Mouse (Mus musculus) intestine, embryonic 15.5 days (tissue): ENCODE data around the gene Arhgap33. TPM values are rescaled to one million over a fixed set of nuclear protein-coding genes. Genes with fewer than 3 reads are reported as not detected.
"Not testable (repeated sequence)": the region's sequence is repeated elsewhere in the genome, so short reads cannot be mapped to it uniquely, and the experiment has no call there.

Source experiments
- ATAC-seq: fragments of 200-750 bp; cut with Nextera tagmentation; 2 replicates; pipeline ENCODE4 v1.8.0; 2017; ENCODE audit warnings: moderate TSS enrichment, moderate library complexity
- H3K27ac ChIP-seq: fragments of 300-500 bp; sonication (generic); 2 replicates; pipeline ENCODE4 v1.5.1; 2015; ENCODE audit warnings: mild to moderate bottlenecking, inconsistent platforms
- H3K27me3 ChIP-seq: fragments of 300-500 bp; sonication (generic); replicated peaks from 2 replicates; pipeline ENCODE4 v1.6.1; 2015; ENCODE audit warnings: inconsistent platforms
- H3K36me3 ChIP-seq: fragments of 300-500 bp; sonication (generic); 2 replicates; pipeline ENCODE4 v1.6.1; 2015; ENCODE audit warnings: inconsistent platforms
- H3K4me1 ChIP-seq: fragments of 300-500 bp; sonication (generic); replicated peaks from 2 replicates; pipeline ENCODE4 v1.6.1; 2015; ENCODE audit warnings: inconsistent platforms
- H3K4me2 ChIP-seq: fragments of 300-500 bp; sonication (generic); replicated peaks from 2 replicates; pipeline ENCODE4 v1.6.1; 2015; ENCODE audit warnings: mild to moderate bottlenecking, inconsistent platforms
- H3K4me3 ChIP-seq: fragments of 300-500 bp; sonication (generic); replicated peaks from 2 replicates; pipeline ENCODE4 v1.5.1; 2015; ENCODE audit warnings: inconsistent platforms
- H3K9ac ChIP-seq: fragments of 300-500 bp; sonication (generic); 2 replicates; pipeline ENCODE4 v1.6.1; 2015; ENCODE audit warnings: inconsistent platforms
- H3K9me3 ChIP-seq: fragments of 300-500 bp; sonication (generic); 2 replicates; pipeline ENCODE4 v1.6.1; 2016; ENCODE audit warnings: inconsistent platforms
- WGBS: fragments of 180-500 bp; shearing (Covaris S2); methylation state at CpG from one replicate; pipeline ENCODE4 v1.1.7; 2015; 5-methylcytosine and 5-hydroxymethylcytosine counted together
- polyA plus RNA-seq: library from polyadenylated mRNA; unstranded; fragments of >200 nt; fragmentation: Nextera tagmentation; extraction: Ambion mirVana; gene quantifications from 2 replicates; pipeline ENCODE4 v1.2.1, GENCODE M21; 2015

Gene Arhgap33
- polyA plus RNA-seq, 1 experiment from 2014 or later: 7.8 TPM

DNA sequence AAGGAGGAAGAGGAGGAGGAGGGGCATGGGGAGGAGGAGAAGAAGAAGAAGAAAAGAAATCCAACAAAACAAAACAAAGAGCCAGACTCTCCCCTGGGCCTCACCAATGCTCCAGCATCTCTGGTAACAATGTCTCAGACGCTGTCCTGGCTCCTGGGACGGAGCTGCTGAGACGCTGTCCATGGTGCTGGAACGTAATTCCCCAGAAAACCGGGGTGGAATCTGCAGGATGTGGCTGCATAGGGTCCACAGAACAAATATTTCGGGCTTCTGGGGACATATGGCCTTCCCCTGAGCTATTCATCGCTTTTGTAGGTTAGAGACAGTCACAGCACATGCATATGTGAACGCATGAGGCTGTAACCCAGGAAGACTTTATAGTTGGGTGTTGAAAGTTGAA is 50.6 kb downstream of the Arhgap33 start:
- H3K4me2 ChIP-seq: no peak overlapping the region
- no peak overlapping the region for H3K27ac ChIP-seq
- no peaks in the 10 kb centered on the region for H3K4me1 ChIP-seq
- WGBS: 11% methylated on average over 8 of the region's 8 CpGs
- ATAC-seq: no peak
- H3K4me3 ChIP-seq: no peak overlapping the region
- H3K9ac ChIP-seq: no peak overlapping the region
- no peaks in the 10 kb centered on the region for H3K9me3 ChIP-seq
- H3K36me3 ChIP-seq: no peaks in the 10 kb centered on the region
- H3K27me3 ChIP-seq: 0 out of 2 replicates have a peak, but pooled peaks cover 5% of the 10 kb centered on the region

DNA sequence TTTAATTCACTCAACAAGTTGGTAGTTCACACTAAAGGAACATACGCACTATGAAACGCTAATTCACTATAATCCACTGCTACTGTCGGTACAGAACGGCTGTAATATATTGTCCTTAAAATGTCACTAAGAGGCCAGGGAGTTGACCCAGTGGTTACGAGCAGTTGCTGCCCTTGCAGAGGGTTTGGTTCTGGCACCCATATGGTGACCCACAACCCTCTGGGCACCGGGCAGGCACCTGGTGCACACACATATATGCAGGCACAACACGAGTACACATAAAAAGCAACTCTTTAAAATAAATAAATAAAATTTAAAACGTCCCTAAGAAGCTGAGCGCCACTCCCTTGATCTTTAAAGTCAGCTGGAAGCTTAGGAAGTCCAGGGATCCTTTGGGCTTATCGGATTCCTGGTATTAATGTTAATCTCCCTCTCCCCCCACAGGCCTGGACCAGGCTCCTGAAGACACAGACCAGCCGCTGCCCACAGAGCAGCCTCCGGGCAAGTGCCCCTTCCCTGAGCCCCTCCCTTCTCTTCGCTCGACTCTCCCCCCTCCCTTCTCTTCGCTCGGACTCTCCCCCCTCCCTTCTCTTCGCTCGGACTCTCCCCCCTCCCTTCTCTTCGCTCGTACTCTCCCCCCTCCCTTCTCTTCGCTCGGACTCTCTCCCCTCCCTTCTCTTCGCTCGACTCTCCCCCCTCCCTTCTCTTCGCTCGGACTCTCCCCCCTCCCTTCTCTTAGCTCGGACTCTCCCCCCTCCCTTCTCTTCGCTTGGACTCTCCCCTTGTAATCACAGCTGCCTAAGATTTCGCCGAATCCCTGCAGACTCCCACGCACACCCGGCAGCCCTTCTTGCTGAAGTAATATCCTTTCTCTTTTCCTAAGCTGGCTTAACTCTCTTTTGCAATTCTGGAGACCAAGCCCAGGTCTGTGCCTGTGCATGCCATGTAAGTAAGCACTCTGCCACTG is 57.2 kb downstream of the Arhgap33 start:
- Histone ChIP-seq H3K9ac (no peak overlapping the region), H3K9me3 (no peaks in the 10 kb centered on the region), H3K36me3 (no peaks in the 10 kb centered on the region), H3K4me1 (peaks cover 4% of the 10 kb centered on the region), H3K27ac (no peak overlapping the region), H3K4me3 (peak overlapping the region; percentile 17), H3K4me2 (peak overlapping the region; percentile 53), H3K27me3 (0 out of 2 replicates have a peak, but pooled peaks cover 5% of the 10 kb centered on the region)
- WGBS: 7% methylated on average over 26 of the region's 32 CpGs
- 0 out of 2 replicates have a peak, but pooled peaks have one; percentile 28 for ATAC-seq

DNA sequence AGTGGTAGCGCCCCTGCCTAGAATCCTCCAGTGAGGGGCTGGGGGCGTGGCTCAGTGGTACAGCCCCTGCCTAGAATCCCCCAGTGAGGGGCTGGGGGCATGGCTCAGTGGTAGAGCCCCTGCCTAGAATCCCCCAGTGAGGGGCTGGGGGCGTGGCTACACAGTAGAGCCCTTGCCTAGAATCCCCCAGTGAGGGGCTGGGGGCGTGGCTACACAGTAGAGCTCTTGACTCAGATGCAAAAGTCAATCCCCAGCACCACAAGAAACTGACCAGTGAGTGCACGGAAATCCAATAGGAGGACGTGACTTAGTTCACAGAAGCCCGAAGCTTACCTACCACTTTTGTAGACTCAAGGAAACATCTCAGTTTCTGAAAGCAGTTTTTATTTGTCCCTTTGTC is 58.7 kb downstream of the Arhgap33 start:
- H3K36me3 ChIP-seq, H3K27me3 ChIP-seq, H3K9ac ChIP-seq, H3K9me3 ChIP-seq, H3K27ac ChIP-seq, ATAC-seq, H3K4me3 ChIP-seq, H3K4me1 ChIP-seq, H3K4me2 ChIP-seq: not testable (repeated sequence)
- WGBS: 87% methylated on average over 6 of the region's 7 CpGs

DNA sequence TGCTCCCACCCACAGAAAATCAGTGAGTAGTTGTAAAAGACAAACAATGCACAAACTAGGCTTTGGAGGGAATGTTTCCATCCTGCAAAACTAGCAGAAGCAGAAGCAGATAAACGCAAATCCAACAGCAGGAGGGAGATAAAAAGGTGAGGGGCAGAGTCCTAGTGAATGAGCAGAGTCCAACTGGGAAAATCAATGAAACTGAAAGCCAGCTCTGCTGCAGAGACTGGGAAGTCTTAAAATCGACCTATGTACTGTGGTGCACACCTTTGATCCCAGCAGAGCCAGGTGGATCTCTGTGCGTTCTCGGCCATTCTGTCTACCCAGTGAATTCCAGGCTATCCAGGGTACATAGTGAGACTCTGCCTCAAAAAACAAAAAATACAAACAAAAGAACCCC is 59.9 kb downstream of the Arhgap33 start:
- WGBS: 51% methylated on average over 4 of the region's 4 CpGs
- ATAC-seq: peak; percentile 92
- H3K4me3 ChIP-seq: no peak overlapping the region

DNA sequence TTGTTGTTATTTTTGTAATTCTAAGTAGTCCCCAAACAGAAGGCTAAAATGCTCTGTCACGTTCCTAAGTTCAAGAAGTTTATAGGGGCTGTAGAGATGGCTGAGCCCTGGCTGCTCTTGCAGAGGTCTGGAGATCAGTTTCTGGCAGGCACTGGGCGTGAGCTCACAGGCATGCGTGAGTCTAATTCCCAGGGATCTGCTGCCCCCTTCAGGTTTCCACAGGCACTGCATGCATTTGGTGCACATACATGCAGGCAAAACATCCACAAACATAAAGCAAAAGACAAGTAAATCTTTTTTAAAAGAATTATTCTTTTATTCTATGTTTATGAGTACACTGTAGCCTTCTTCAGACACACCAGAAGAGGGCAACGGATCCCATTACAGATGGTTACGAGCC is 62.4 kb downstream of the Arhgap33 start:
- H3K36me3 ChIP-seq: no peaks in the 10 kb centered on the region
- no peak overlapping the region for H3K9ac ChIP-seq
- H3K27me3 ChIP-seq: peaks cover 6% of the 10 kb centered on the region
- no peaks in the 10 kb centered on the region for H3K4me1 ChIP-seq
- no peak overlapping the region for H3K4me3 ChIP-seq
- H3K9me3 ChIP-seq: no peaks in the 10 kb centered on the region
- 52% methylated on average over 5 of the region's 5 CpGs for WGBS
- H3K4me2 ChIP-seq: no peak overlapping the region
- no peak for ATAC-seq
- H3K27ac ChIP-seq: no peak overlapping the region

More for the DNA sequence above, 59.9 kb downstream of the Arhgap33 start:
- Histone ChIP-seq H3K4me2 (no peak overlapping the region), H3K4me1 (peaks cover 4% of the 10 kb centered on the region), H3K36me3 (no peaks in the 10 kb centered on the region), H3K9ac (no peak overlapping the region), H3K9me3 (no peaks in the 10 kb centered on the region), H3K27ac (0 out of 2 replicates have a peak overlapping the region, but pooled peaks have one; percentile 13), H3K27me3 (no peaks in the 10 kb centered on the region)

Other genes starting within 250 kb of the Arhgap33 start
- 22.6 and 23.4 TPM in 2 replicates for gene Clip3, start 243.3 kb downstream of the Arhgap33 start, polyA plus RNA-seq
- 63.9 and 68.5 TPM in 2 replicates for gene Alkbh6, start 226.3 kb downstream of the Arhgap33 start, polyA plus RNA-seq
- 47.7 and 65.3 TPM in 2 replicates for gene Syne4, start 220.3 kb downstream of the Arhgap33 start, polyA plus RNA-seq
- 1.8 TPM in 1 of 2 replicates, not detected in the other for gene E130208F15Rik, start 213.3 kb downstream of the Arhgap33 start, polyA plus RNA-seq
- 15.5 and 18.0 TPM in 2 replicates for gene Sdhaf1, start 211.2 kb downstream of the Arhgap33 start, polyA plus RNA-seq
- 2.9 and 3.9 TPM in 2 replicates for gene Lrfn3, start 172.3 kb downstream of the Arhgap33 start, polyA plus RNA-seq
- gene Tyrobp, start 121.3 kb downstream of the Arhgap33 start, polyA plus RNA-seq: 49.8 and 63.7 TPM in 2 replicates
- 2.2 and 2.5 TPM in 2 replicates for gene Hcst, start 115.2 kb downstream of the Arhgap33 start, polyA plus RNA-seq
- gene Nfkbid, start 113.3 kb downstream of the Arhgap33 start, polyA plus RNA-seq: 2.1 and 2.4 TPM in 2 replicates
- 39.0 and 40.8 TPM in 2 replicates for gene Aplp1, start 89.5 kb downstream of the Arhgap33 start, polyA plus RNA-seq
- gene Kirrel2, start 77.4 kb downstream of the Arhgap33 start, polyA plus RNA-seq: 2.0 and 3.0 TPM in 2 replicates
- gene Nphs1, start 76.7 kb downstream of the Arhgap33 start, polyA plus RNA-seq: 1.3 and 3.3 TPM in 2 replicates
- 5.0 and 5.2 TPM in 2 replicates for gene Prodh2, start 41.4 kb downstream of the Arhgap33 start, polyA plus RNA-seq
- 37.8 and 41.5 TPM in 2 replicates for gene Hspb6, start 17.1 kb upstream of the Arhgap33 start, polyA plus RNA-seq
- 8.7 and 10.0 TPM in 2 replicates for gene Proser3, start 17.2 kb upstream of the Arhgap33 start, polyA plus RNA-seq
- gene Lin37, start 24.8 kb upstream of the Arhgap33 start, polyA plus RNA-seq: 46.3 and 48.4 TPM in 2 replicates
- gene U2af1l4, start 28.2 kb upstream of the Arhgap33 start, polyA plus RNA-seq: 73.4 and 76.6 TPM in 2 replicates
- 9.0 and 10.3 TPM in 2 replicates for gene Gm49396, start 28.3 kb upstream of the Arhgap33 start, polyA plus RNA-seq
- gene Psenen, start 28.6 kb upstream of the Arhgap33 start, polyA plus RNA-seq: 148 and 151 TPM in 2 replicates
- gene Igflr1, start 30.4 kb upstream of the Arhgap33 start, polyA plus RNA-seq: 2.2 and 2.9 TPM in 2 replicates
- 6.5 and 7.2 TPM in 2 replicates for gene Kmt2b, start 53.7 kb upstream of the Arhgap33 start, polyA plus RNA-seq
- 0.87 and 1.6 TPM in 2 replicates for gene Zbtb32, start 63.8 kb upstream of the Arhgap33 start, polyA plus RNA-seq
- gene Upk1a, start 77.8 kb upstream of the Arhgap33 start, polyA plus RNA-seq: 8.5 and 10.0 TPM in 2 replicates
- gene Cox6b1, start 91.1 kb upstream of the Arhgap33 start, polyA plus RNA-seq: 1,191 and 1,300 TPM in 2 replicates
- gene Etv2, start 100.8 kb upstream of the Arhgap33 start, polyA plus RNA-seq: not detected in 2 replicates
- gene Rbm42, start 115.3 kb upstream of the Arhgap33 start, polyA plus RNA-seq: 102 and 107 TPM in 2 replicates
- 38.7 and 40.5 TPM in 2 replicates for gene Haus5, start 129.9 kb upstream of the Arhgap33 start, polyA plus RNA-seq
- not detected in 2 replicates for gene Pmis2, start 136.5 kb upstream of the Arhgap33 start, polyA plus RNA-seq
- 3.2 and 4.7 TPM in 2 replicates for gene 2200002J24Rik, start 163.9 kb upstream of the Arhgap33 start, polyA plus RNA-seq
- gene Atp4a, start 177.1 kb upstream of the Arhgap33 start, polyA plus RNA-seq: 1.3 and 2.0 TPM in 2 replicates
- 220 and 257 TPM in 2 replicates for gene Tmem147, start 194.5 kb upstream of the Arhgap33 start, polyA plus RNA-seq
- gene Gapdhs, start 208.6 kb upstream of the Arhgap33 start, polyA plus RNA-seq: 0.10 and 0.33 TPM in 2 replicates
- gene Sbsn, start 216.4 kb upstream of the Arhgap33 start, polyA plus RNA-seq: 1.4 TPM in 2 replicates
- 4.6 and 5.3 TPM in 2 replicates for gene Dmkn, start 228.7 kb upstream of the Arhgap33 start, polyA plus RNA-seq